Mouse (Mus musculus): Measurements from ENCODE around the gene Gm3880. TPM values are rescaled to one million over a fixed set of nuclear protein-coding genes. Genes with fewer than 3 reads are reported as not detected.

The Gm3880 gene
- polyA plus RNA-seq, 2 experiments, result not detected

DNA sequence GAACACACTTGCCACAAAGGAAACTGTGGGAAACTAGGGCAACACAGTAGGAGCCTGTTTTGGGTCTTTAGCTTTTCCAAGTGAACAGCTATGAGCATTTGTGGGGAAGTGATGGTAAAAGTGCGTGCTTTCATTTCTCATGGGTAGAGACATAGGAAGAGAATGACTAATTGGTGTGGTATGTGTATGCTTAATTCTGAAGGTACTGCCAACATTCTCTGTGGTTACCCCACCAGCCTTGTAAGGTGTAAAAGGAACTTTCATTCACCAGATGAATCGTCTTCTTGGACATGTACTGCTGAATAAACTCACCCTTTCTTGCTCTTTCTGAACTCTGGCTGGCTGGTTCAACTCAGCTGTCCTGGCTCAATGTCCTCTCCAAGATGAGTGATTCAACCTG lies 20.1 kb downstream of the Gm3880 start:
- no peaks in the 10 kb centered on the region for H3K27me3 ChIP-seq (ENCODE audit: control insufficient read depth, insufficient read depth, low read length)
- no peak for ATAC-seq (ENCODE audit: low FRiP score, low read depth)

DNA sequence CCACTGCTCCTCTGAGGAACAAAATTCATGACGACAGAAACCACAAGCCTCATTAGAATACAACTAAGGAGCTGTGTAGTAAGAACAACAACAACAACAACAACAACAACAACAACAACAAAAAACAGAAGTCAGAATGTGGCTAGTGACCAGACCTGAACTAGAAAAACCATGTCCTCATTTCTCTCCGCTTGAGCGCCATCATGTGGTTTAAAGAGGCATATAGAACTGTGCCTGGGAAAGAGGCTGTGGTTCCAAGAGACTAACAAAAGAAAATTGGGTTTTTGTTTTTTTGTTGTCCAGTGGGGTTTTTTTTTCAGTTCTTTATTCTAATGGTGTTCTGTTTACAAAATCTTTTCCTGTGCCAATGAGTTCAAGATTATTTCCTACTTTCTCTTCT lies 26.1 kb downstream of the Gm3880 start:
- Histone ChIP-seq H3K4me1 (ENCODE audit: control insufficient read depth, insufficient read depth, low read length) (no peaks in the 10 kb centered on the region), H3K9ac (ENCODE audit: low read depth, low read length, severe bottlenecking) (no peak overlapping the region), H3K9me3 (ENCODE audit: control insufficient read depth, low read length) (no peaks in the 10 kb centered on the region), H3K4me2 (replicated peaks; ENCODE audit: low read depth, low read length, severe bottlenecking) (no peak overlapping the region), H3K36me3 (ENCODE audit: control insufficient read depth, insufficient read depth, low read length) (no peaks in the 10 kb centered on the region), H3K27me3 (ENCODE audit: control insufficient read depth, insufficient read depth, low read length) (no peaks in the 10 kb centered on the region), H3K4me3 (replicated peaks; ENCODE audit: low read length) (no peak overlapping the region), H3K27ac (replicated peaks; ENCODE audit: low read depth, low read length) (no peak overlapping the region)
- ATAC-seq (ENCODE audit: low FRiP score, low read depth) (no peak), DNase-seq (ENCODE audit: low spot score) (no peak)
- TF ChIP-seq POLR2A (IDR thresholded peaks at IDR 0.05; ENCODE audit: borderline replicate concordance, extremely low read depth, insufficient read depth, insufficient read length), result no peak
- WGBS, result 18% methylated on average over 3 of the region's 3 CpGs

More for the DNA sequence above, 20.1 kb downstream of the Gm3880 start:
- Histone ChIP-seq H3K4me2 (replicated peaks; ENCODE audit: low read depth, low read length, severe bottlenecking) (no peak overlapping the region), H3K36me3 (ENCODE audit: control insufficient read depth, insufficient read depth, low read length) (no peaks in the 10 kb centered on the region), H3K4me3 (replicated peaks; ENCODE audit: low read length) (no peak overlapping the region), H3K9ac (ENCODE audit: low read depth, low read length, severe bottlenecking) (no peak overlapping the region), H3K9me3 (ENCODE audit: control insufficient read depth, low read length) (no peaks in the 10 kb centered on the region), H3K4me1 (ENCODE audit: control insufficient read depth, insufficient read depth, low read length) (no peaks in the 10 kb centered on the region), H3K27ac (replicated peaks; ENCODE audit: low read depth, low read length) (no peak overlapping the region)
- TF ChIP-seq POLR2A (IDR thresholded peaks at IDR 0.05; ENCODE audit: borderline replicate concordance, extremely low read depth, insufficient read depth, insufficient read length), result no peak
- DNase-seq (ENCODE audit: low spot score), result no peak
- WGBS, result 83% methylated on average over 2 of the region's 2 CpGs

DNA sequence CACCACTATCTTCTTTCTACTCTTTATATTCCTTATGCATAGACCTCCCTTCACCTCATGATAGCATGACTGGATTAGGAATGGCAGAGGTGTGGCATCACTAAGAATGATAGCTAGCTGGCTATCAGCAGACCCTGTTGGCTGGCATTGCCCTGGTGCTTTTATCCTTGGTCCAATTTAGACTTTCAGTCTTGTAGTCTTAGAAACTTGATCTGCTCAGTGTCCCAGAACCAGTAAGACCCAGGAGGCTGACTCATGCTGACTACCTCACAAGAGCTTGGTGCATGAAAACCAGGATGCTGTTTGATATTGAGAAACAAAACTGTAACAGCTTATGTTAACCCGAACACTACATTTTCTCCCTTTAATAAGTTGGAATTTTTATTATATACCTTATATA lies 41.1 kb downstream of the Gm3880 start:
- no peaks in the 10 kb centered on the region for H3K4me1 ChIP-seq (ENCODE audit: control insufficient read depth, insufficient read depth, low read length)
- ATAC-seq (ENCODE audit: low FRiP score, low read depth), result no peak
- WGBS, result 79% methylated on average over 1 of the region's 1 CpGs
- DNase-seq (ENCODE audit: low spot score), result no peak
- no peaks in the 10 kb centered on the region for H3K9me3 ChIP-seq (ENCODE audit: control insufficient read depth, low read length)
- H3K36me3 ChIP-seq (ENCODE audit: control insufficient read depth, insufficient read depth, low read length), result no peaks in the 10 kb centered on the region
- no peak for TF ChIP-seq POLR2A (IDR thresholded peaks at IDR 0.05; ENCODE audit: borderline replicate concordance, extremely low read depth, insufficient read depth, insufficient read length)
- no peak overlapping the region for H3K4me3 ChIP-seq (replicated peaks; ENCODE audit: low read length)
- H3K27ac ChIP-seq (replicated peaks; ENCODE audit: low read depth, low read length), result no peak overlapping the region
- no peak overlapping the region for H3K4me2 ChIP-seq (replicated peaks; ENCODE audit: low read depth, low read length, severe bottlenecking)
- no peak overlapping the region for H3K9ac ChIP-seq (ENCODE audit: low read depth, low read length, severe bottlenecking)
- no peaks in the 10 kb centered on the region for H3K27me3 ChIP-seq (ENCODE audit: control insufficient read depth, insufficient read depth, low read length)

DNA sequence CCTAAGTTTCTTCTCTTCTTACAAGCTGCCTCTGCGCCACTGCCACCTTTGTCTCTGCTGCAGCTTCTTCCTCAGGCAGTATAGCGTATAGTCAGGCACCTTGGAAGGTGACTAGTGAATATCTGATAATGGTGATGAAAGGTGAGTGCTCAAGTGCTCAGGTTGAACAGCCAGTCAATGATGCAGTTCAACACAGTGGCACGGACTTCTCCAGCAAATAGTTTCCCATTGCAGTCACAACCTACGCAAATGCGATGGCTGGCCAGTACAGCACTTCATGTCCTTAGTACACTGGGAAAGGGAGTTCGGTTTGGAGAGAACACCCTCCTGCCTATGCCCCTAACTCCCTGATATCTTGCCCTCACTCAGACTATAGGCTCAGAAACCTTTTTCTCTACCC lies 41.6 kb downstream of the Gm3880 start:
- Histone ChIP-seq H3K9me3 (ENCODE audit: control insufficient read depth, low read length) (no peaks in the 10 kb centered on the region), H3K27ac (replicated peaks; ENCODE audit: low read depth, low read length) (no peak overlapping the region), H3K36me3 (ENCODE audit: control insufficient read depth, insufficient read depth, low read length) (no peaks in the 10 kb centered on the region), H3K4me2 (replicated peaks; ENCODE audit: low read depth, low read length, severe bottlenecking) (peak overlapping the region; percentile 51), H3K4me3 (replicated peaks; ENCODE audit: low read length) (peak overlapping the region; percentile 53; the same call in 1 of the 2 replicates), H3K27me3 (ENCODE audit: control insufficient read depth, insufficient read depth, low read length) (no peaks in the 10 kb centered on the region), H3K9ac (ENCODE audit: low read depth, low read length, severe bottlenecking) (peak overlapping the region; percentile 70; the same call in 1 of the 2 replicates), H3K4me1 (ENCODE audit: control insufficient read depth, insufficient read depth, low read length) (no peaks in the 10 kb centered on the region)
- ATAC-seq (ENCODE audit: low FRiP score, low read depth) (no peak), DNase-seq (ENCODE audit: low spot score) (no peak)
- 53% methylated on average over 6 of the region's 6 CpGs for WGBS
- TF ChIP-seq POLR2A (IDR thresholded peaks at IDR 0.05; ENCODE audit: borderline replicate concordance, extremely low read depth, insufficient read depth, insufficient read length), result no peak

DNA sequence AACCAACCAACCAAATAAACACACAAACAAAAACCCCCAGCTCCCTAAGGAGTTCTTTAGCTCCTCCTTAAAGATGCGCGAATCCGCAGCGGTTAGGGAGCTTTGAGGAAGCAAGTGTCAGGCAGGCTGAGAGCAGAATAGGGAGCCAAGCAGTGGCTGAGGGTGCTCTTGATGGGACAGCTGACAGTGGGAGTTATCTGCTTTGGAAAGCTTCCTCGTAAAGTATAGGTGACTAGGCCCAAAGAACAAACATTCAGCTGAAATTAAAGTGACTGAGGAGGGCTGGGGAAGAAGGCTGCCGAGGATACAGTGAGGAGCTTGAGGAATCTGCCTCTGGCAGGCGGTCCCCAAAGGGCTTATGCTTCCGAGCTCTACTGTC lies 42.2 kb downstream of the Gm3880 start:
- Histone ChIP-seq H3K27ac (replicated peaks; ENCODE audit: low read depth, low read length) (no peak overlapping the region), H3K4me3 (replicated peaks; ENCODE audit: low read length) (peak overlapping the region; percentile 53), H3K36me3 (ENCODE audit: control insufficient read depth, insufficient read depth, low read length) (no peaks in the 10 kb centered on the region), H3K4me1 (ENCODE audit: control insufficient read depth, insufficient read depth, low read length) (no peaks in the 10 kb centered on the region), H3K4me2 (replicated peaks; ENCODE audit: low read depth, low read length, severe bottlenecking) (peak overlapping the region; percentile 51), H3K27me3 (ENCODE audit: control insufficient read depth, insufficient read depth, low read length) (no peaks in the 10 kb centered on the region), H3K9me3 (ENCODE audit: control insufficient read depth, low read length) (no peaks in the 10 kb centered on the region), H3K9ac (ENCODE audit: low read depth, low read length, severe bottlenecking) (peak overlapping the region; percentile 70)
- TF ChIP-seq POLR2A (IDR thresholded peaks at IDR 0.05; ENCODE audit: borderline replicate concordance, extremely low read depth, insufficient read depth, insufficient read length), result no peak
- 18% methylated on average over 8 of the region's 8 CpGs for WGBS
- DNase-seq (ENCODE audit: low spot score) (peak; percentile 16), ATAC-seq (ENCODE audit: low FRiP score, low read depth) (0 out of 2 replicates have a peak, but pooled peaks have one; percentile 12)
